Mouse (Mus musculus) hindbrain, embryonic 13.5 days (tissue): ENCODE results near the gene Aspscr1. TPM values are rescaled to one million over a fixed set of nuclear protein-coding genes. Genes with fewer than 3 reads are reported as not detected.

Experiments
- ATAC-seq: fragments of 200-750 bp; cut with Nextera tagmentation; 2 replicates; pipeline ENCODE4 v1.8.0; 2017; ENCODE audit warnings: moderate TSS enrichment; ENCODE audit not compliant: low FRiP score
- H3K27ac ChIP-seq: fragments of 300-500 bp; sonication (generic); 2 replicates; pipeline ENCODE4 v1.5.1; 2015; ENCODE audit warnings: inconsistent platforms, mild to moderate bottlenecking, moderate library complexity
- H3K27me3 ChIP-seq: fragments of 300-500 bp; sonication (generic); 2 replicates; pipeline ENCODE4 v1.6.1; 2015; ENCODE audit warnings: mild to moderate bottlenecking, inconsistent platforms
- H3K36me3 ChIP-seq: fragments of 300-500 bp; sonication (generic); 2 replicates; pipeline ENCODE4 v1.6.1; 2015; ENCODE audit warnings: mild to moderate bottlenecking, inconsistent platforms
- H3K4me1 ChIP-seq: fragments of 300-500 bp; sonication (generic); replicated peaks from 2 replicates; pipeline ENCODE4 v1.6.1; 2015; ENCODE audit warnings: inconsistent platforms
- H3K4me2 ChIP-seq: fragments of 300-500 bp; sonication (generic); 2 replicates; pipeline ENCODE4 v1.6.1; 2015; ENCODE audit warnings: inconsistent platforms, mild to moderate bottlenecking, moderate library complexity
- H3K4me3 ChIP-seq: fragments of 300-500 bp; sonication (generic); 2 replicates; pipeline ENCODE4 v1.5.1; 2015; ENCODE audit warnings: mild to moderate bottlenecking, inconsistent platforms
- H3K9ac ChIP-seq: fragments of 300-500 bp; sonication (generic); 2 replicates; pipeline ENCODE4 v1.6.1; 2015; ENCODE audit warnings: mild to moderate bottlenecking, inconsistent platforms
- H3K9me3 ChIP-seq: fragments of 300-500 bp; sonication (generic); 2 replicates; pipeline ENCODE4 v1.6.1; 2016; ENCODE audit warnings: inconsistent platforms
- WGBS: fragments of 180-500 bp; shearing (Covaris S2); methylation state at CpG from one replicate; pipeline ENCODE4 v1.1.7; 2015; 5-methylcytosine and 5-hydroxymethylcytosine counted together
- polyA plus RNA-seq: library from polyadenylated mRNA; unstranded; fragments of >200 nt; fragmentation: Nextera tagmentation; extraction: Ambion mirVana; gene quantifications from 2 replicates; pipeline ENCODE4 v1.2.1, GENCODE M21; 2015

Gene Aspscr1
- polyA plus RNA-seq, 1 experiment from 2014 or later: 152 TPM

DNA sequence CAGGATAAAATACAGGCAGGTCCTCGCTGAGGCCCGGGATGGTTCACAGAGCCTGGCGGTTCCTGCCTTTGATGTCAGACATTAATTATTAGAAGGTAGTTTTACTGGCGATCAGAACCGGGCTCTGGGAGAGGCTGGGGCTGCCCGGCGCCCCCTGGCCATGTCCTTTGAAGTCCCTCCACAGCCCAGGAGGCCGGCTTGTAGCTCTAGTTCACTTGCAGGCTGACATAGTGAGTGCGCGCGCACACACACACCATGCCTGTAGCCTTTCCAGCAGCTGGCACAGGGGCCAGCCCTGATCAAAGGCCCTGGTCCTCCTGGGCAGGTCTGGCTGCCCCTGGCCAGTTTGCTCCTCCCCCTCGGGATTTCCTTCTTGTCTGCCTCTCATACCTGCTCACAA, 22.9 kb downstream of the Aspscr1 start:
- H3K4me1 ChIP-seq: peaks cover 20% of the 10 kb centered on the region
- H3K4me3 ChIP-seq: no peak overlapping the region
- ATAC-seq: 0 out of 2 replicates have a peak, but pooled peaks have one; percentile 43
- peaks cover 65% of the 10 kb centered on the region for H3K36me3 ChIP-seq
- no peak overlapping the region for H3K4me2 ChIP-seq
- H3K27ac ChIP-seq: peak overlapping the region; percentile 20; the same call in 1 of the 2 replicates
- no peaks in the 10 kb centered on the region for H3K9me3 ChIP-seq
- H3K27me3 ChIP-seq: no peaks in the 10 kb centered on the region
- WGBS: 43% methylated on average over 12 of the region's 12 CpGs
- peak overlapping the region; percentile 35; the same call in 1 of the 2 replicates for H3K9ac ChIP-seq

DNA sequence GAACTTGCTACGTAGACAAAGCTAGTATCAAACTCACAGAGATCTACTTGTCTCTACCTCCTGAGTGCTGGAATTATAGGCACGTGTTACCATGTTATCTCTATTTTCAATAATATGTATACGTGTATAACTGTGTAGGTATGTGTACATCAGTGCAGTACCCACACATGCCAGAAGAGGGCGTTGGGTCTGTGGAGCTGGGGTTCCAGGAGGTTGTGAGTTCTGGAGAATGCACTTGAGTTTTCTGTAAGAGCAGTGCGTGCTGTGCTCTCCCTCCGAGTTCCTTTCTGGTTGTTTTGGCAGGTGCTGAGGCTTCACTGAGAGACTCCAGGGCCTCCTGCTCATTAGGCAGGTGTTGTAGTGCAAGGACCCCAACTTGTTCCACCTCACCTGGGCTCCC, 23.8 kb downstream of the Aspscr1 start:
- H3K4me2 ChIP-seq: no peak overlapping the region
- no peak overlapping the region for H3K9ac ChIP-seq
- peaks cover 67% of the 10 kb centered on the region for H3K36me3 ChIP-seq
- H3K27ac ChIP-seq: no peak overlapping the region
- H3K9me3 ChIP-seq: no peaks in the 10 kb centered on the region
- no peak overlapping the region for H3K4me3 ChIP-seq
- ATAC-seq: no peak
- no peaks in the 10 kb centered on the region for H3K27me3 ChIP-seq
- H3K4me1 ChIP-seq: peaks cover 20% of the 10 kb centered on the region
- 92% methylated on average over 6 of the region's 6 CpGs for WGBS

DNA sequence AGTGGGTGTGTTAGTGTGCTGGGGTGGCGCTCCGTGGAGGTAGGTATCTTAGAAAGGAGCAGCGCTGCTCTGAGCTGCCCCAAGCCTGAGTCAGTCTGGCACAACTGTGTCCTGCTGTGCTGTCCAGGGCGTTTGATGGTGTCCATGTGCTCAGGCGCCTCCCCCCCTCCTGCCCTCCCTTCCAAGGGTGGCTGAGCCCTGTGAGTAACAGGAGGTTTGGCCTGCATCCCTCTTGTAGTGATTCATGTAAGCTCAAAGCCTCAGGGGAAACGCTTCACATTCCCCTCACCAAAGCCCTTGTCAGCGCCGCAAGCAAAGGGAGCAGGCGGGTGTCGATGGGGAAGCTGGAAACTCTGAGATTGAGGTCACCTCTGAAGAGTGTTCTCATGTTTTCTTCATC, 25.0 kb downstream of the Aspscr1 start:
- peaks cover 20% of the 10 kb centered on the region for H3K4me1 ChIP-seq
- WGBS: 80% methylated on average over 10 of the region's 10 CpGs
- H3K36me3 ChIP-seq: peaks cover 69% of the 10 kb centered on the region

DNA sequence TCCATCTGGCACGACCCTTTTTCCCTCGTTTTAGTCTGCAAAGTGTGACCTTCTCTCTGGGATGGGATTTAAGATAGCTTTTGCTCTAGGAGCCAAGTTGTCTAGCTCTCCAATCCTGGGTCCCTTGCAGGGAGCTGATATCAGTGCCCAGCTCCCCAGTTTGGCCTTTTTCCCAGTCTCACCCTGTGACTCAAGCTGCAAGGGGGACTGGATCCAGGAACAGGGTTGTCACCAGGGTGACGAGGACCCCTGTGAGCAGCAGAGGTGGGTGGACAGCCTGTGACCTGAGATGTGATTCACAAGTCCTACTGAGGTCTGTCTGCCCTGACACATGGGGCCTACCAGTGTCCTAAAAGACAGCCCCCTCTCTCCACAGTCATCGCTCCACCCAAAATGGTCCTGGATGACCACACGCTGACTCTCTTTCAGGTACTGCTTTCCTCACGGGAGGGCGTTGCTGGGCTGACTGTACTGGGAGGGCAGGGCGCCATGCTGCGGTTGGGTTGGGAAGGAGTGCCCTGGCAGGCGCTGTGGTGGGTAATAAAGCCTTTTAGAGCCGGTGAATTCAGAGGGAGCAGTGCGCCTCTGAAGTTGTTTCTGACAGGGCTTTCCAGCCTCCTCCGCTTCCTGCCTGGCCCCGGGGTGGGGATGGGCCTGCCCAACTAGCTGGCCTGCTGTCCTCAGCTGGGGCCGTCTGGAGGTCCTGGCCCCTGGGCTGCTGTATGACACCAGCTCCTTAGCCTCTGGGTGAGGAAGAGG, 31.1 kb downstream of the Aspscr1 start:
- Histone ChIP-seq H3K4me2 (no peak overlapping the region), H3K4me1 (peaks cover 38% of the 10 kb centered on the region), H3K9ac (peak overlapping the region; percentile 55), H3K27me3 (no peaks in the 10 kb centered on the region), H3K36me3 (peaks cover 49% of the 10 kb centered on the region), H3K4me3 (no peak overlapping the region), H3K27ac (no peak overlapping the region), H3K9me3 (no peaks in the 10 kb centered on the region)
- no peak for ATAC-seq
- 40% methylated on average over 15 of the region's 15 CpGs for WGBS

More for the DNA sequence above, 25.0 kb downstream of the Aspscr1 start:
- Histone ChIP-seq H3K4me2 (no peak overlapping the region), H3K27ac (no peak overlapping the region), H3K27me3 (no peaks in the 10 kb centered on the region), H3K9me3 (no peaks in the 10 kb centered on the region), H3K4me3 (no peak overlapping the region), H3K9ac (no peak overlapping the region)
- ATAC-seq: no peak

DNA sequence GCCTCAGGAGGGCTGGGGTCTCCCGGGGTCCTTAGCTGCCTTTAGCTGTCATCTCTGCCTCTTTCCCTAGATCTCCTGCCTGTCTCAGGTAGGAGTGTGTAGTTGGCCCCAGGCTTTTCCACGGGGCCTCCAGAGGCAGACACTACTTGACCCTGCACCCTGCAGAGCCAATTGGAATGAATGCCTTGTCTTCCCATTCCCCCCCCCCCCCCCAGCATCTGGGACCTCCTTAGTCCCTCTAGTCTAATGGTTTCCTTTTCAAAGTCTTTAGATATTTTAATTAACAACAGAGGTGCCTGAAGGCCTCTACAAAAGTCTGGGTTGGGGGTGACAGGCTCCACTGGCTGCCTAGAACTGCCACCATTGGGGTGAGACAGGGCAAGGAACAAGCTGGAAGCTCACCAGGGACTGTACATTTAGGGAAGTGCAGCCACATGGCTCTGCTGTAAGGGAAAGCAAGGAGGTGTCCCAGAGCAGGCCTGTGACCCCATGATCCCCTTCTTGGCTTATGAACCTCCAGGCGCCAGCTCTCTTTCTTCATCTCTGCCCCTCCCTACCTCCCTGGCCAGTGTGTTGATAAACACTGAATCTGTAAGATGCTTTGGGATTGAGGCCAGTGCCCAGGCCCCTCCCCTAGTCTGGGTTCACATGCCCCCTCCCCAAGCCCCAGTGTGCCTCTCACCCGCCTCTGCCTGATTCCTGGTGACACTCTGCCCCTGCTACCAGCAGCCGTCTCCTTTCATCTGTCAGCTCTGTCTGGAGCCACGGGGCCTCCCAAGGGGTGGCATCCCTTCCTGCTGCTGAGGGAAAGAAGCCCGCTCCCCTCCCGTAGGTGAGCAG, 31.9 kb downstream of the Aspscr1 start:
- 0 out of 2 replicates have a peak, but pooled peaks have one; percentile 4 for ATAC-seq
- Histone ChIP-seq H3K27me3 (no peaks in the 10 kb centered on the region), H3K9me3 (no peaks in the 10 kb centered on the region), H3K9ac (peak overlapping the region; percentile 55), H3K4me3 (no peak overlapping the region), H3K4me2 (no peak overlapping the region), H3K36me3 (peaks cover 51% of the 10 kb centered on the region), H3K27ac (peak overlapping the region; percentile 14), H3K4me1 (peaks cover 38% of the 10 kb centered on the region)
- 18% methylated on average over 8 of the region's 8 CpGs for WGBS

DNA sequence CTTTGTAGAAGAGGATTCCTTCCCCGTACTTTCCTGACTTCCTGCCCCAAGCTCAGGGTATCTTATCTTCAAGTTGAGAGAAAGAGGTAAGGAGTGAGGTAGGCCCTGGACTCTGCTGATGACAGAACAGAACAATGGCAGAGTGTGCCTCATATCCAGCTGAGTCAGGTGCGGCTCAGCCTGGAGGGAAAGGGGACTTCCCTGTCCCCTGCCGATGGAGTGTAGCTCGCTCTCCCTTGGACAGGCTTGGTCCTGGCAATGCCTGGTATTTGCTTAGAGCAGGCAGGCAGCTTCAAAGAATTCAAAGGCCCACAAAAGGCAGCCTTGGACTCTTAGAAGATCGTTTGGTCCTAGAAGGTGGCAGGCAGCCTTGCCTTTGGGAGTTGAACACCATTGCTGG, 33.3 kb downstream of the Aspscr1 start:
- Histone ChIP-seq H3K4me3 (no peak overlapping the region), H3K4me1 (peaks cover 38% of the 10 kb centered on the region), H3K27me3 (no peaks in the 10 kb centered on the region), H3K36me3 (peaks cover 50% of the 10 kb centered on the region), H3K9ac (no peak overlapping the region), H3K27ac (no peak overlapping the region), H3K9me3 (no peaks in the 10 kb centered on the region), H3K4me2 (no peak overlapping the region)
- no peak for ATAC-seq
- 56% methylated on average over 5 of the region's 5 CpGs for WGBS

DNA sequence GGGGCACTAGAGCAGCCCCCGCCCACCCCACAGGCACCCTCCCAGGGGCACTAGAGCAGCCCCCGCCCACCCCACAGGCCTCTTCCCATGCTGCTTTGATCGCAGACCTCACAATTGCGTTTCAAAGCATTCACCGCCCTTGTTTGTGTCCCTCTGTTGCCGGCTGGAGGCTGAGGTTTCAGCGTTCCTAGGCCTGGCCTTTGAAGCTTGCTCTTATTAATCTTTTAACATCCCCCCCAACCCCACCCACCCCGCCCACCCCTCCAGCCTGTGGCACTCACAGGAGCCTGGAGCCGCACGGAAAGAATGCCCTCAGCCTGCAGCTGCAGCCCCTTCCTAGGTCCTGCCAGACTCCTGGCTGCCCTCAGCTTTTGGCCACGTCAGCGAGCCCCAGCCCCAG, 34.5 kb downstream of the Aspscr1 start:
- Histone ChIP-seq H3K27ac (no peak overlapping the region), H3K4me3 (no peak overlapping the region), H3K9me3 (no peaks in the 10 kb centered on the region), H3K4me1 (peaks cover 39% of the 10 kb centered on the region), H3K9ac (no peak overlapping the region; the same call in 1 of the 2 replicates), H3K27me3 (no peaks in the 10 kb centered on the region), H3K4me2 (no peak overlapping the region), H3K36me3 (peaks cover 42% of the 10 kb centered on the region)
- no peak for ATAC-seq
- WGBS: 11% methylated on average over 12 of the region's 12 CpGs

DNA sequence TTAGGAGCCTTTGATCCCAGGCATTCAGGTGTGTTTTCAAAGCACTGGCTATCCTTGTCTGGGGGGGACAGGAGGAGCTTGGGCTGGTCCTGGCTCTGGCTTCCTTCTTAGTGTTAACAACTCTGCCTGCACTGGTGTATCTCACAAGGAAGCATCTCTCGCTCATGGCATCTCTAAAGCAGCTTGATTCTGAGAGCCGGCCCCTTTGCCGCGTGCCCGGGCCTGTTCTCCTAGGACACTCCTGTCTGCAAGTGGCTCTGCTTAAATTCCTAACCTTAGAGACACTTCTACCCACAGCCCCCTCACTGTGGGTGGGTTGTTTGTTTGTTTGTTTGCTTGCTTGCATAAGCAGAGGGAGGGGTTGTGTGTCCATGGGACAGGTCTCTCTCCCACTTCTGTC, 35.2 kb downstream of the Aspscr1 start:
- peaks cover 46% of the 10 kb centered on the region for H3K4me1 ChIP-seq
- no peak for ATAC-seq
- peaks cover 38% of the 10 kb centered on the region for H3K36me3 ChIP-seq
- H3K4me3 ChIP-seq: no peak overlapping the region
- no peak overlapping the region for H3K9ac ChIP-seq
- no peaks in the 10 kb centered on the region for H3K27me3 ChIP-seq
- H3K27ac ChIP-seq: no peak overlapping the region
- 32% methylated on average over 5 of the region's 5 CpGs for WGBS
- H3K9me3 ChIP-seq: no peaks in the 10 kb centered on the region
- H3K4me2 ChIP-seq: no peak overlapping the region

DNA sequence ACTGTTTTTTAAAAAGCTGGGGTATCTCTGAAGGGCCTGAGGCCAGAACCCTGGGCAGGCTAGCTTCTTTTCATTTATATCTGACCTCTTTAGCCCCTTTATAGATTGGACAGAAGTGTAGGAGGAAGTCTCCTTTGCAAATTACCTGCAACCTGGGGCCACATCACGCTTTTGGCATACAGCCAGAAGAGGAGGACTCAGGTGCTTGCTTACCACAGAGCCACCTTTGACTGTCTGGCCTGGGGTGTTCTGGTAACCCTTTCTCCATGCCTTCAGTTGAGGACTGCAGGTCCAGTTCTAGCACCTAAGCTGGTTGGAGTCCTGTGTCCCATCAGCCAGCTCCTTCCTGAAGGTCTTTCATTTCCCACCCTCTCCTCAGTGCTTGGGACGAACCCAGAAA, 36.8 kb downstream of the Aspscr1 start:
- H3K4me2 ChIP-seq: no peak overlapping the region
- H3K27me3 ChIP-seq: no peaks in the 10 kb centered on the region
- no peak overlapping the region for H3K4me3 ChIP-seq
- no peak for ATAC-seq
- H3K9ac ChIP-seq: no peak overlapping the region
- peaks cover 44% of the 10 kb centered on the region for H3K4me1 ChIP-seq
- 78% methylated on average over 2 of the region's 2 CpGs for WGBS
- H3K27ac ChIP-seq: no peak overlapping the region
- H3K36me3 ChIP-seq: peaks cover 26% of the 10 kb centered on the region
- no peaks in the 10 kb centered on the region for H3K9me3 ChIP-seq

DNA sequence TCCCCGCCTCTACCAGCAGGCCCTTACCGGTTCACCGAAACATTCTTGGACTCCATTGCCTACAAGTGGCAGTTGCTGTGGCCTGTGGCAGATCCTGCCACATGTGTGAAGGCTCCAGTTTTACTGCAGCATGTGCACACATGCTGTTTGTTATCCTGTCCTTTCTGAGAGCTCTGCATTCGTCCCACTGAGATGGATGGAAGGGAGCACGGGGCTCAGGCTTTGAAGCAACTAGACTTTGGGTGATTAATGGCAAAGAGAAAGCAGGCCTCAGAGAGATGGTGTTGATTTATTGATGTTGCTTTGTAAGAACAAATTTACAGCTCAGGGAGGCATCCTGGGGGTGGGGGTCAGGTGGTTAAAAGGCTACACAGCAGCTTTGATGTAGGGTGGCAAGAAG, 37.9 kb downstream of the Aspscr1 start:
- no peak overlapping the region for H3K4me2 ChIP-seq
- H3K36me3 ChIP-seq: peaks cover 30% of the 10 kb centered on the region
- no peaks in the 10 kb centered on the region for H3K9me3 ChIP-seq
- H3K4me1 ChIP-seq: peaks cover 44% of the 10 kb centered on the region
- WGBS: 60% methylated on average over 5 of the region's 5 CpGs
- no peaks in the 10 kb centered on the region for H3K27me3 ChIP-seq
- no peak for ATAC-seq
- no peak overlapping the region for H3K9ac ChIP-seq
- no peak overlapping the region for H3K4me3 ChIP-seq
- no peak overlapping the region for H3K27ac ChIP-seq

DNA sequence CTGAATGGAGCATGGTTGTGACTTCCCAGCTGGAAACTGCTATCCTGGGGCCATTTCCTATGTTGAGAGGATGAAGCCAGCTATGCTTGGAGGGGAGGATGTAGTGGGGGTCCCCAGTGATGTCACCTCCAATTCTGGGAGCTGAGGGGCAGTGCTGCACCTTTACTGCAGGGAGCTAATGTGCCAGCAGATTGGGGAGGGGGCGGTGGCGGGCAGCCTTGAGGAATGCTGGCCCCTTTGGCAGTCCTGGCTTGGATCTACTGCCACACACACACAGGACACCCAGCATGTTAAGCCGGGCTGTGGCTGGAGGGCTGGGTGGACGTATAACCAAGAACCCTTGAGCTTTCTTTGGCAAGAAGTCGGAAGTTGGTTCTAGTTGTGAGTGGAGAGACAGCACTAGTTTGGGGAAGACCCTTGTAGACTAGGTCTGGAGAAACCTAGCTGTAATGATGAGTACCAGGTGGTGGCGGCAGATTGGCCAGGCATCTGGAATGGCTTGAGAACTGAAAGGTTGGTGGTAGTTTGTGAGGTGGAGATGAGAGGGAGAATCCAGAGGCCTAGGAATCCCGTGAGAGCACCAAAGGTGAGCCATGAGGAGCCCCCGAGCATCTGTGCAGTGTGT, 39.3 kb downstream of the Aspscr1 start:
- Histone ChIP-seq H3K9ac (peak overlapping the region; percentile 82; the same call in 1 of the 2 replicates), H3K27me3 (no peaks in the 10 kb centered on the region), H3K4me1 (peaks cover 36% of the 10 kb centered on the region), H3K36me3 (peaks cover 41% of the 10 kb centered on the region), H3K27ac (no peak overlapping the region), H3K4me2 (peak overlapping the region; percentile 99), H3K4me3 (no peak overlapping the region), H3K9me3 (no peaks in the 10 kb centered on the region)
- no peak for ATAC-seq
- WGBS: 63% methylated on average over 8 of the region's 8 CpGs
